Mouse (Mus musculus): ENCODE measurements at regions not wholly inside any gene's neighbourhood (a gene's known extent, or its start where the extent isn't known, plus 50 kb on each side); places are given as distances from the start of the nearest gene placed in this dataset.

DNA sequence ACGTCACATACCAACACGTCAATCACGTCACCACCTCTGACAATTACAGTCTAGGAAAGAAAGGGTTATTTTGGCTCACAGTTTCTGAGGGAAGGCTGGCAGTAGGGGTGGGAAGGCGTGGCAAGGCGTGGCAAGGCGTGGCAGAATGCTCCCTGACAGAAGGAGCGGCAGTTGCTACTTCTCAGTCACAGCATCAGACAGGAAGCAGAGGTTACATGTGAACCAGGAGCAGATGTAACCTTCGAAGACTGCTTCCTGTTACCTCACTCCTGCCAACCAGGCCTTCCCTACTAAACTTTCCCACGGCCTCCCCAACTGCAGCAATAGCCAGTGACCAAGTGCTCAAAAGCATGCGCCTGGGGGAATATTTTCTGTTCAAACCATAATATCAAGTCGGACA, 240.9 kb upstream of the Stt3b start:
- no peak for DNase-seq

DNA sequence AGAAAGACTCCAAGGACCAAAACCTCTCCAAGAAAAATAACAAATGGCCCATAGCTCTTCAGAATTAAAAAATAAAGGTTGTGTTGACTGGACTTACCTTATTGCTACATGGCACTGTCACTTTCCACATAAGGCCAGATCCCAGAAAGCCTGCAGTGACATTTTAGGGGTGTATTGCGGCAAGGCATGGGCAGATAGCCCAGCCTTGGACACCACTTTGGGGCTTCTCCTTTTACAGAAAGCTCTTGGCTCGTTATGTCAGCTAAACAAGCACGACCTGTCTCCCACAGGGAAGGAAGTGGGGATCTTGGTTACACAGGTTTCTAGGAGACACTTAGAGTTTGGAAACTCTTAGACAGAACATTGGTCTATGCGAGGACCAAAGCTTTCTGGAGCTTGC, 241.3 kb upstream of the Stt3b start:
- DNase-seq = no peak

DNA sequence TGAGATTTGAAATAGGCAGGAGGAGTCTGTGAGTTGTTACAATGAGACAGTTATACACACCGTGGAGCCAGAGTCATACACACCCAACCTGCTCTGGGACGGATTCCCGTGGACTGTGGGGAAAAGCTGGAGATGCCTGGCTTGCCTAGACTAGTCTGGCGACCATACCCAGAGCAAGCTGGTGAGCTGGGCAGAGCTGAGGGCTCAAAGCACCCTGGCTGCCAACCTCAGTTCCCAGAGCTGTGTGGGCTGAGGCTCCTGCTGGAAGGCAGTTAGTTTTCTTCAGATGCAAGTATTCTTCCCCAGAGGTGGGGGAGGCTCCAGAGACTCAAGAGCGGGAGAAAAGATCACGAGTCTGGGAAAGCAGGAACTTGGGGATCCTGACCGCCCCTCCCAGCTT, 247.9 kb upstream of the Stt3b start:
- no peak for DNase-seq

DNA sequence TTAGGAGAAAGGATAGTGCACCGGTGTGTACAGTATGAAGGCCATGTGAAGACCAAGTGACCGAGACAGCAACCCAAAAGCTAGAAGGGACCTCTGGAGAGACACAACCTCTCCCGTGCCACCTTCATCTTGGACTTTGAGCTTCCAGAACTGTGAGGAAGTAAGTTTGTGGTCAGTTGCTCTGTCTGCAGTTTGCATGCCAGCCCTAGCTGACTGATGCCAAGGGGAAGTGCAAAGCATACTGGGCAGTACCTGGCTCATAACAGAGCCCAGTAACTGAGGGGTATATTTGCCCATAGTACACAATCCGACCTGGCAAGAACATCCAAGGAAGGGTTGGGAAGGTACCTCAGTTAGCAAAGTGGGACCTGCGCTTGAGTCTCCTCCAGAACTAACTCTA, 249.3 kb upstream of the Stt3b start:
- no peak for DNase-seq

DNA sequence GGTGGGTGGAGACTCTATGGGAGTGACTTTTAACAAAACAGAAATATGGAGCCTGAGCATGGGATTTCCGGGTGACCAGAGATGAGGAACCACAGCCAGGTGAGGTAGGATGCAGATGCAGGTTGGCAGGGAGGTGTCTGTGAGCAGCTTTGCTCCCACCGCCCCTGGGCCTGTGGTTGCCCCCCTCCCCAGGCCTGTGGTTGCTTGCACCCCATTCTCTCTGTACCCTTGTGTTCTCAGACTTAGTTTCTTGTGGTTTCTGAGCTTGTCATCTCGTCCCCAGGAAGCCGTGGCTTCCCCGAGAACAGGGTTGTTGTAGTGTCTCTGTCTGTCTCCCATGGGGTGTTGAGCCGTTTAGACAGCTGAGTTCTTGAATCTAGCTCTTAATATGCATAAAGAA, 251.0 kb upstream of the Stt3b start:
- no peak for DNase-seq

DNA sequence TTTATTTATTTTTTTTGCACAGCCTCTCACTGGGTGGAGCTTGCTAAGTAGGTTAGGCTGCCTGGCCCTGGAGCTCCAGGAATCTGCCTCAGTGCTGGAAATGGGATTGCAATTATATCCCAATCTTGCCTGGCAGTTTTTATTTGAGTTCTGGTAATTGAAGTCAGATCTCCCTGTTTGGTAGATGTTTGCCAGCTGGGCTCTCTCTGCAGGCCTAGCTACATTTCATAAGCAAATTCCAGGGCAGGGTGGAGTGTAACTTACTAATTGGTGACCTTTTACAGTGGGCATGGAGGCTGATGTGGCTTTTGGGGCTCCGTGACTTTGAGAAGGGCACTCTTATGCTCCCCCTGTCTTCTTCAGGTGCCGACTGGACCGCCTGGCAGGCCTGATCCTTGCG, 252.6 kb upstream of the Stt3b start:
- no peak for DNase-seq

DNA sequence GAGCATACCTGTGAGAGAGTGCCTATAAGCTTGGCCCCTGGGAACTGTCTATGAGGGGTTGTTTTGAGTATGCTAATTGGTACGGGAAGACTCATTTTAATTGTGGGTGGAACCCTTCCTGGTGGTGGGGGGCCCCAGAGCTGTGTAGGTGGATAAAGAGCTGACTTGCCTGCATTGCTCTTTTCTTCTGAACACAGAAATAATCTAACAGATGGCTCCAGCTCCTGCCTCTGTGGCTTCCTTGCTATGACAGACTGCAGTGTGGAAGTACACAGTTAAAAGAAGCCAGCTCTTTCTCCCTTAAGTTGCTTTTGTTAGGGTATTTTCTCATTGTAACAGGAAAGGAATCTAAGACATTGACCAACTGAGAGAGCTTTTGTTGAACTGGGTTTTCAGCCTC, 254.1 kb upstream of the Stt3b start:
- DNase-seq = no peak

DNA sequence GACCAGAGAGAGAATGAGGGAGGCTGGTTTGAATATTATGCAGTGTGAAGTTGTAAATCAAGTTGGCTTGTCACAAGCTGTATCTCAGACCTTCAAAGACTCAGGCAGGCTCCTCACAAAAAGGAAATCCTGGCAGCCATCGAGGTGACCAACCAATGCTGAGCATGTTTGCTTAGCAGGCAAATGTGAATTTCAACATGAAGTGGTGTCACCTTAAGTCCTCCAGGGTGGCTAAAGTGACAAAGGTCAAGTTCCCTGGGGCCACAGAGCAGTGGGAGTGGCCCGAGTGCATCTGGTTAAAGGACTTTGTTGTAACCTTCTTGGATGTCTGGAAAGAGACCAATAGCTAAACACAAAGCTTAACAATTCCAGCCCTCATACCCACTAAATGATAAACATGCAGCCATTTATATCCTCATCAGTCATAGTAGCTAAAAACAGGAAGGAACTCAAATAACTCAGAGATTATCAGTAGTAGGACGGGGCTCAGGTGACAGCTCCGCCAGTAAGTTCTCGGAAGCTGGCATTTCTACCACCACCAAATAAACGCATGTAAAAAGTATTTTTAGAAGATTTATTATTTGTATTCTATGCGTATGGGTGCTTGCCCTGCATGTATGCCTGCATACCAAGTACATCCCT, 258.6 kb upstream of the Stt3b start:
- no peak for DNase-seq

DNA sequence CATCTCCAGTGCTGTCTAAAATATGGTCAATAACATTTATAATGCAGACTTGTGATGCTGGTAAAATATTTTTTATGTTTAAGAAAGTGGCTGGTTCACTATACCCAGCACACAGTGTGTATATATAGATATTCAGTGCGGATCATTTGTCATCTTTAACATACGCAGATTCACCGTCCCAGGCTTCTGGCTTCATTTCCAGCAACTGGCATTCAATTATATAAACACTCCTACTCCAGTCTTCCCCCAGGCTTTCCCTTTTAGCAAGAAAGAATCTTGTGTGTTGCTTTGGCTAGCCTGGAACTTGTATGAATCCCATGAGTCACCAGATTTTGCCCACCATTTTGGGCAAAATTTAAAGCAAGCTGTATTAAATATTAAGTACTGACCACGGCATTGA, 260.8 kb upstream of the Stt3b start:
- DNase-seq = no peak

DNA sequence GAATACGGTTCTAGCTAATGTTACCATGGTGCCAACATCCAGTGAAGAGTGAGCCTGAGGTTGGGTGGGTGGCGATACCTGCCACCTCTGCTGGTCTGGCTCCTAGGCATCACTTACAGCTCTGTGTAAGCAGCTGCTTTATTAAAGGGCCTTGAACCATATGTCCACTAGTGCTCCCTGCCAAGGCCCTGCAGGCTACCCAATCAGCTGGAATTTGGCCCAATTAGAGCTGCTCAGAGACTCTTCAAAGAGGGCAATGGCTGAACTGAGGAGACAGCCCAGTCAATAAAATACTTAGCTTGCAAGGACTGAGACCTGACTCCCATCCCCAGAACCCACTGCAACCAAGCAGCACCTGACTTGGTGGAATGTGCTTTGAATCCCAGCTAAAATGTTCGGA, 270.9 kb upstream of the Stt3b start:
- DNase-seq = peak in 1 of 2 experiments; percentile 14

DNA sequence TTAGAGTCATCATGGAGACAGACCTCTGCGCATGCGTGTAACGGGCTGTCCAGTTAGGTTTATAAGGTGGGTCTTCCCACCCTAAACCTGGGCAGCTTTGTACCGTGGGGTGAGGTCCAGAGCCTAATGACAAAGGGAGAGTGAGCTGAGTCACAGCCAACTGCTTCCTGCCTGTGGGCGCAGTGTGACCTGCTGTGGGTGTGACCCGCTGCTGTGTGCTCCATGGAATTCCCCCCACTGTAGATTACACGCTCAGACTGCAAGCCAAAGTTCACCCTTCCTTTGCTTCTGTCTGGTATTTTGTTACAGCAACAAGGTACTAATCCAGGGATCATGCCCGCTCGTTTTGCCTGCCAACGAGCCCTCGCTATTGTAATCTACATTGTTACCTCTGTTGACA, 273.3 kb upstream of the Stt3b start:
- no peak for DNase-seq

DNA sequence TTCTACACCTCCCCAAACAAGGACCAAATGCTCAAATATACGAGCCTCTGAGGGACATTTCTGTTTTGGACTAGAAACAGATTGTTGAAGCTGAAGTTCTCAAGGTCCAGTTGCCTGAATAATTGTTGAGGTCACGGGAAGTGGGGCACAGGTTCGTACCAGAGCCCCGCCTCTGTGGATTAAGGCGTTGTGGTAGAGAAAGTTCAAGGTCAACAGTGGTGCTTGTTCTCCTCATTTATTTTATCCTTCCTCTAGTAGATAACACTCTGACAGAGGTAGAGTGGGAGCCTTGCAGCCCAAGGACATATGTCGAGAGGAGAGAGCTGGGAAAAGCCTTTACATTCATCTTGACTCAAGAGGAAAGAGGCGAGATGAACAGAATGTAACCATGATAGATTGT, 274.7 kb upstream of the Stt3b start:
- DNase-seq = no peak

DNA sequence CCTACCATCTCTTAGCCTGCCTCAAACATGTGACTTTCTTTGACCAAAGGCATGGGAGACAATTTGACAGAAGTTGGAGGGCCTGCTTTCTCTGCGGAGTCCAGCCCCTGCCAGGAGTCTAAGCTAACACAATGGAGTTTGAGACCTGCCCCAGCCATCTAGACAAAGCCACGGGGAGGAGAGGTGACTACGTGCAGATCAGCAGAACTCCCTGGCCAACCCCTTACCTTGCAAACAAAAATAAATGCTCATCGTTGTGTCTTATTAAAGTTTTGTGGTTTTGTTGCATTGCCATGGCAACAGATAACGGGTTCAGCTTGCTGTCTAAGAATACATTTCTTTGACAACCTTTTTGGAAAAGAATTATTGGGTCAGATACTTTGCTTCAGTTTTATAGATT, 282.2 kb upstream of the Stt3b start:
- DNase-seq = no peak

DNA sequence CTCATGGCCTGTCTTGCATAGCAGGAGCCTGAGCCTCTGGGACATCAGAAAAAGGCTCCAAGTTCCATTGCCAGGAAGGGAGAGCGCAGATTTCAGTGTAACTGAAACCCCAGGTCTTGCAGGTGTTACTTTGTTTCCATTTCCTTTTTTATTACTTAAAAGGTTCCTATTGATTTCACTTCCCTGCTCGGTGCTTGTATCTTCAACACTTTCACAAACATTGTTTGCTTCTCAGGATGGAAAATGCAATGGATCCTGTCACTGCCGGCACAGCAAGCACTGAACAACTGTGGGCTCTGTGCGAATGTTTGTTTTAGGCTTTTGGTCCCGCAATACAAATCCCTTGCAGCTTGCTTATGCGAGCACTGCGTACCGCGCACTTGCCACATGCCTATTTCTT, 290.0 kb upstream of the Stt3b start:
- no peak for DNase-seq

DNA sequence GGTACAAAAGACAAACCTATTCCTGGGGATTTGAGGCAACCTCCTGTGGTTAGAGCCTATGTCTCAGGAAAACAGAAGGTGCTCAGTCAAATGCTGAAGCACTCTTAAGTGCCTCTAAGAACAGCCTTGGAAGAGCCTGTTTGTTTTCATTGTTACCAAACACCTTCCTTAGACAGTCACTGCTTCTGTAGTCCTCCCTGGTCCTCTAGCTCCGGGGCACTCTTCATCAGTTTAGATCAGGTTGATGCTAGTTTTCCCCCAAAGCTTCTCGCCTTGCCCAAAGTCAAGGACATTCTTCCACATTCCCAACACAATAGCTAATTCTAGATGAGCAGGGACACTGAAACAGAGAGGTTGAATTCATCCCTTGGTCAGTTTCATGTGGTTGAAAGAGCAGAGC, 290.6 kb upstream of the Stt3b start:
- no peak for DNase-seq

DNA sequence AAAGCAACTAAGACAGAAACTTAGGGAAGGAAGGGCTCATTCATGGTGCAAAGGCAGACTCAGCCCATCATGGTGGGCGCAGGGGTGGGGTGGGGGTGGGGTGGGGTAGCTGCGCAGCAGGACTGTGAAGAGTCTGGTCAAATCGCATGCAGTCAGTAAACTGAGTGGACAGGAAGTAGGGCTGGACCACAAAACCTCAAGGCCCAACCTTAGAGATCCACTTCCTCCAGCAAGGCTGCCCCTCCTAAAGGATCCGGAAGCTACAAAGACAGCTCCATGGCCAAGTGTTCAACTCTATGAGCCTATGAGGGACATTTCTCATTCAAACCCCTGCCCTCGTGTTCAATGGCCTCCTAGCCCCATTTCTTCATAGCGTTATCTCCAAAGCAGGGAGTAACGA, 292.6 kb upstream of the Stt3b start:
- no peak for DNase-seq

DNA sequence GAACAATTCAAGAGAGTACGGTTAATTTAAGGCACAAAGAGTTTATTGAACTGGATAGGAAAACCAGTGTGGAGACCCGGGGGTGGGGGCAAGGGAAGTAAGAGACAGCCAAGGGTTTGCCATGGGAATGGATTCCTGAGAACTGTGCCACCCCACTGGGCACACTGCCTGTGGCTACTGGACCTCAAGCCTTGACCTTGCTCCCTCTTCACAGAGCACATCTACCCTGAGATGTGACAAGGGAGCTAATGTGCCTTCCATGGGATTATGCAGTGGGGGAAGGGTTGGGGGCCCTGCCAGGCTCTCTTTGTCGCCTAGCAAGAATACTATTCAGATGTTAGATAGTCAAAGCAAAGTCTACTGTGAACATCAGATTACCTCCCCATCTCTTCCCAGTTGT, 294.2 kb upstream of the Stt3b start:
- DNase-seq = peak; percentile 7 to 11

DNA sequence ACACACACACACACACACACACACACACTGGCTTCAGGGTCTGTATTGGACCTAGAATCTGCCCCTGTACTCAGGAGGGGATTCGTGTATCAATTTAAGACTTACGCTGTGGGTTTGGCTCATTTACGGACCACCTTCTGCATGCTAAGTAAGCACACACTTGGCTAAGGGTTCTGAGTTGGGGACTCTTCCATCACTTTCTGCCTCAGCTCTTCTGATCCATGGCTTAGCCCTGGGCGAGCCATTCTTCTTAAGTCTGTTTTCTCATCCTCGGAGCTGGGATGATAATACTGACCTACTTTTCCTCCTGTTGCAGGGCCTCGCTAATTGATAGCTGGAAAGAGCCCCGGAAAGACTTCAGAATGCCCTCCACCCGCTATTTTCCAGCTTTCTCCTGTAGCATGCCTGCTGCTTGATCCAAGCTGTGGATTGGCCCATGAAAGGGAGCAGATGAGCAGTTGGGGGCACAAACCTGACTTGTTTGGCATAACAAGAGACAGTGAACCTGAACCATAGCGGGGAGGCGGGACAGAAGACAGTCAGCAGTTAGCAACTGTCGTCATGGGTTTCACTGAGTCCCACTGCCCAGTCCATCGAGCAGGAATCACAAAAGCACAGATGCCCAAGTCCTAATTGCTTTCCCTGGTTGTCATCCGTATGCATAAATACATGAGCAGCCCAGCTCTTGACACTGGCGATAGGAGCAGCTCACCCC, 294.9 kb upstream of the Stt3b start:
- no peak for DNase-seq

DNA sequence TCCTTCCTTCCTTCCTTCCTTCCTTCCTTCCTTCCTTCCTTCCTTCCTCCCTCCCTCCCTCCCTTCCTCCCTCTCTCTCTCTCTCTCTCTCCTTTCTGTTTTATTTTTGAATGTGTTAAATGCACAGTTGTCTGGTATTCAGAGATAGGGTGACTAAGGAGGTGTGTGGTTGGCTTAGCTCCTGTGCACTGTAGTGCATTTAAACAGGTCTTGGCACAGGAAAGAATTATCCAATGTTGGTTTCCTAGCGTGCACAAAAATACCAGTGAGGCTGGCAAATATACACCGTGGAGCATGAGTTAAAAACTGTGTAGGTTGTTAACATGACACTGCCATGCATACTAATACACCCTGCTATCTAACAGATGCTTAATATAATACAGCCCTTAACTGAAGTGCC, 297.7 kb upstream of the Stt3b start:
- DNase-seq = no peak

DNA sequence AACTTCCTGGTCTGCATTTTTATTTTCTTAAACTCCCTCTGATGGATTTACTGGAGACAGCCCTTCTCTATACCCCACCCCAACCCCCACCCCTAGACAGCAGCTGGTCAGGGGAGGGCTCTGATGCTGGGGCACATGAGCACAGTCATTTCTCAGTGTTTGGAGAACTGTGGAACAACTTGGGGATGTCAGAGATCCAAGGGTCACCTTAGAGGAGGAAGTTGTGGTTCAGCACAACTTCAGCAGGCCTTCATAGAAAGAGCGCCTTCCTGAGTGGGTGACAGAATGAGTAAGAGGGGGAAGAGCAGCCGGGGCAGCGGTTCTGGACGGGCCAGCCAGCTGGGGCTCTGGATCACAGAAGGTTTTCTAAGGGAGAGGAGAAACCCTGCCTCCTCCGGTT, 298.2 kb upstream of the Stt3b start:
- DNase-seq = no peak

DNA sequence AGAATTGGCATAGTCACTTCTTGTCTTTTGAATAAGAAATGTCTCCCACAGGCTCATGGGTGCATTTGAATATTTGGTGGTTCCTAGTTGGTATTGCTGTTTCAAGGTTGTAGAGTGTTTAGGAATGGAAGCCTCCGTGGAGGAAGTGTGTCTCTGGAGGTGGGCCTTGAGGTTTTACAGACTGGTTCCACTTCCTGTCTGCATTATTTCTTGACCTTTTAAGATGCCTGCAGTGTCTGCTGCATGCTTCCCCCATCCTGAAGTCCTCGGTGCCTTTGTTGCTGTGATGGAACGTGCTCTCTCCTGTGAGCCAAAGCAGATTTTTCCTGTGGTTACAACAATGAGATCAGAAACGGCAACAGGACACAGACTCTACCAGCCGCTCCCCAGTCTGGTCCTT, 299.4 kb upstream of the Gadl1 start:
- DNase-seq = no peak

DNA sequence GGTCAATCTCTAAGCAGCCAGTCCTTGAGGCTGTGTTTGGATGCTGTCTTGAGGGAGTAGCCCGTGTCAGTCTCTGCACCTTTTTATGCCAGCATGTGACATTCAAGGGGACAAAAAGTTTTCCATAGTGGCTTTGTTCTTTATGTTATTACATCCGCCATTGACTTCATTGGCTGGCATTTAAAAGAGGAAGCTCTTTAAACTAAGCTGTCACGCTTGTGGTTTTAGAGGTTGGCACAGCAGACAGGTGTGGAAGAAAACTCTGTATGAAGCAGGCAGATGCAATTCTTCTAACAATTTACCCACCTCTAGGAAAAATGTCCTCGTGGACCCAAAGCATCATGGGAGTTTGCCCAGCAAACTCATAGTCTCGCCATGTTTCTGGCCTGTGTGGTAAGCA, 297.5 kb upstream of the Gadl1 start:
- no peak for DNase-seq

DNA sequence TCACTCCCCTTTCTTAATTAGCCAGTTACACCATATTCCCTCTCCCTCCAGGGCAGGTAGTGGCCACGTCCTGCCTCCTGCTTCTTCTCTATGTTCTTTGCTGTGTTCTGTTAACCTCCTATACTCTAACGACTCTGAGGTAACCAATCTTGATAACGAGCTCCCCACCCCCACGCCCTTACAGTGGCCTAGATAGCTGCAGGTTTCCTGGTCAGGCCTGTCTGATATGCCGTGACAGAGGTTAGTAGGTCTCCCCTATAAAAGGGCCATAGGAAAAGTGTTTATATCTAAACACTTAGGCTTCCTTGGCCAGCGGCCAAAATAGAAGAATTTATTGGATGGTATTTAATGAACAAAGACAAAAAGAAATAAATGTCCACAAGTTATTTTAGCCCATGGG, 296.3 kb upstream of the Gadl1 start:
- DNase-seq = no peak

DNA sequence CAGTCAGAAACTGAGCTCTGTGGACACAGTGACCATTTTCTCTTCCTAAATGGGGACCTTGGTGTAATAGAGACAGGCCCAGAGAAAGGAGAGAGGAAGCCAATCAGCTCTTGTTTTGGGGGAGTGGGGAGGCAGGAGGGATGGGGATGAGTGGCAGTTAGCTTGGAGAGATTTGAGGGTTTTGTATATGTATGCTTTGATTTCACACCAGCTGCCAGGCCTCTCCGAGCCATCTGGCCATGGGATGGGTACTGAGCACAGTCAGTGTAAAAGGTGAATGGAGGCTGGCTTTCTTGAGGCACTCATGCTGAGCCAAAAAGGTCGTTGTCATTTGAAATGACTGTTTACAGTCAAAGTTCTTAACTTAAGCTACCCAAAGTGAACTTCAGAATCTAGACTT, 295.2 kb upstream of the Gadl1 start:
- DNase-seq = no peak

DNA sequence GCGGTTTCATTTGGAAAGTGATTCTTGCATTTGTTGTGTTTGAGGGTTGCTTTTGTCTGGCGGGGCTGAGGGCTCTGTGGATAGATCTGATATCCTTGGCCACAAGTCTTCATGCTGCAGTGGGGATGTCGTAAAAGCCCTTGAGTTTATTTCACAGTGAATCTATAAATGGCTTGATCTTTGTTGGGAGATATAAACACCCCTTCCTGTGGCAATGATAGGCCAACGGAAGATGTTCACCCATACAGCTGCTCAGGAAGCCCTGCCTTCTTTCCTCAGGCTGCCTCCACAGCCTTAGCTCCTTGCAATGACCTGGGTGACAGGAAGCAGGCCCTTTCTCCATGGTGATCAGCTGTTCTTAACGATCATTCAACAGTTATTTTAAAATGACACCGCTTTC, 291.3 kb upstream of the Gadl1 start:
- DNase-seq = no peak
